Mouse (Mus musculus): Measurements from ENCODE around the gene Cebpa. TPM values are rescaled to one million over a fixed set of nuclear protein-coding genes. Genes with fewer than 3 reads are reported as not detected.

The Cebpa gene
- total RNA-seq, 2 experiments from 2014 or later, result 0.37 TPM; not detected in 1

Other genes starting within 250 kb of the Cebpa start
- 20.8 and 35.4 TPM in 2 replicates for gene Pepd, start 206.9 kb upstream of the Cebpa start, total RNA-seq (2014; fragmentation: Nextera tagmentation)
- 28.5 and 31.1 TPM in 2 replicates for gene Pepd, start 206.9 kb upstream of the Cebpa start, total RNA-seq (2017)
- gene Cebpg, start 62.7 kb upstream of the Cebpa start, total RNA-seq (2014; fragmentation: Nextera tagmentation), result 20.7 and 21.9 TPM in 2 replicates
- 30.2 and 54.0 TPM in 2 replicates for gene Cebpg, start 62.7 kb upstream of the Cebpa start, total RNA-seq (2017)
- not detected in 2 replicates for gene Slc7a10, start 67.1 kb downstream of the Cebpa start, total RNA-seq (2014; fragmentation: Nextera tagmentation)
- not detected in 2 replicates for gene Slc7a10, start 67.1 kb downstream of the Cebpa start, total RNA-seq (2017)
- gene Lrp3, start 96.2 kb downstream of the Cebpa start, total RNA-seq (2014; fragmentation: Nextera tagmentation), result not detected in 2 replicates
- gene Lrp3, start 96.2 kb downstream of the Cebpa start, total RNA-seq (2017), result not detected in 2 replicates
- gene Gpatch1, start 199.1 kb downstream of the Cebpa start, total RNA-seq (2014; fragmentation: Nextera tagmentation), result 13.8 and 26.2 TPM in 2 replicates
- gene Gpatch1, start 199.1 kb downstream of the Cebpa start, total RNA-seq (2017), result 23.3 and 39.3 TPM in 2 replicates
- not detected in 2 replicates for gene Rhpn2, start 214.9 kb downstream of the Cebpa start, total RNA-seq (2014; fragmentation: Nextera tagmentation)
- gene Rhpn2, start 214.9 kb downstream of the Cebpa start, total RNA-seq (2017), result not detected in 2 replicates

All from megakaryocyte-erythroid progenitor cell, adult 5-6 weeks (primary cell).